In genomic region chr11:99124635-99125029, GRCm38 (mm10) we compare ENCODE assay signal across 13 mouse cellular contexts. TPM values are rescaled to one million over a fixed set of nuclear protein-coding genes. Genes with fewer than 3 reads are reported as not detected.
DNase-seq lines count a peak whose midpoint lies in the region; ATAC-seq and TF ChIP-seq lines count a peak whose summit lies in the region.
"Had no signal": no experiment of that assay in that cellular context is flagged by ENCODE, and none has a peak within 500 bp of the region (broad histone marks: within the 10 kb centered on the region; RNA-seq: fewer than 3 reads in every experiment).

No protein-coding gene starts in this region.

- H3K27me3 ChIP-seq in heart, embryonic 13.5 days (replicated peaks) = no peaks in the 10 kb centered on the region
- H3K27me3 ChIP-seq in lung, embryonic 14.5 days (ENCODE audit: insufficient read depth, low read length) = no peaks in the 10 kb centered on the region
- H3K27me3 ChIP-seq in embryonic facial prominence, embryonic 10.5 days (replicated peaks; ENCODE audit: low read depth, poor library complexity, severe bottlenecking) = 0 out of 2 replicates have a peak, but pooled peaks cover 5% of the 10 kb centered on the region
- H3K27me3 ChIP-seq in limb, embryonic 14.5 days (ENCODE audit: control insufficient read depth, insufficient read depth, low read length) = no peaks in the 10 kb centered on the region
- H3K27me3 ChIP-seq: forebrain, embryonic 12.5 days had no signal

- ATAC-seq in heart, embryonic 13.5 days (ENCODE audit: extremely low read depth, insufficient number of reproducible peaks, low FRiP score, low TSS enrichment) = no peak
- ATAC-seq in lung, embryonic 14.5 days (ENCODE audit: insufficient read depth) = no peak
- ATAC-seq in limb, embryonic 14.5 days (ENCODE audit: low FRiP score, low read depth) = peak; percentile 8; the same call in 1 of the 2 replicates

- H3K4me1 ChIP-seq in heart, embryonic 13.5 days = peaks cover 65% of the 10 kb centered on the region
- peaks cover 26% of the 10 kb centered on the region for H3K4me1 ChIP-seq in lung, embryonic 14.5 days (ENCODE audit: insufficient read depth)
- peaks cover 81% of the 10 kb centered on the region for H3K4me1 ChIP-seq in embryonic facial prominence, embryonic 10.5 days
- peaks cover 44% of the 10 kb centered on the region for H3K4me1 ChIP-seq in limb, embryonic 14.5 days (ENCODE audit: control insufficient read depth, insufficient read depth, low read length)

- no peak for DNase-seq in heart, postnatal 4 days
- no peak for DNase-seq in lung, embryonic 14.5 days
- DNase-seq in lung, adult 18-20 months = no peak
- DNase-seq in embryonic facial prominence, embryonic 10.5 days (ENCODE audit: low spot score) = peak; percentile 36
- no peak for DNase-seq in limb, embryonic 14.5 days (ENCODE audit: low spot score)
- DNase-seq in thymus, postnatal 25 days = no peak
- DNase-seq in yolk sac, embryonic 10.5 days (ENCODE audit: low spot score) = no peak

- H3K4me3 ChIP-seq in heart, embryonic 13.5 days = no peak overlapping the region
- no peak overlapping the region for H3K4me3 ChIP-seq in lung, embryonic 14.5 days (ENCODE audit: low read depth, low read length)
- peak overlapping the region; percentile 5 for H3K4me3 ChIP-seq in embryonic facial prominence, embryonic 10.5 days
- H3K4me3 ChIP-seq in limb, embryonic 14.5 days (replicated peaks; ENCODE audit: low read length) = no peak overlapping the region
- H3K4me3 ChIP-seq: forebrain, embryonic 12.5 days had no signal

- no peak overlapping the region for H3K9ac ChIP-seq in heart, embryonic 13.5 days
- 0 out of 2 replicates have a peak overlapping the region, but pooled peaks have one; percentile 3 for H3K9ac ChIP-seq in lung, embryonic 14.5 days
- no peak overlapping the region for H3K9ac ChIP-seq in limb, embryonic 14.5 days (ENCODE audit: low read depth, low read length, severe bottlenecking)
- H3K9ac ChIP-seq: forebrain, embryonic 12.5 days had no signal

- WGBS in heart, embryonic 13.5 days = 54% methylated on average over 10 of the region's 10 CpGs
- WGBS in lung, embryonic 14.5 days = 43% methylated on average over 10 of the region's 10 CpGs
- 38% methylated on average over 10 of the region's 10 CpGs for WGBS in embryonic facial prominence, embryonic 10.5 days
- 25% methylated on average over 10 of the region's 10 CpGs for WGBS in limb, embryonic 14.5 days

- H3K4me2 ChIP-seq in heart, embryonic 13.5 days = no peak overlapping the region
- no peak overlapping the region for H3K4me2 ChIP-seq in lung, embryonic 14.5 days
- H3K4me2 ChIP-seq in limb, embryonic 14.5 days (replicated peaks; ENCODE audit: low read depth, low read length, severe bottlenecking) = no peak overlapping the region
- H3K4me2 ChIP-seq: forebrain, embryonic 12.5 days; liver, embryonic 11.5 days had no signal

- no peaks in the 10 kb centered on the region for H3K36me3 ChIP-seq in heart, embryonic 13.5 days
- H3K36me3 ChIP-seq in lung, embryonic 14.5 days (ENCODE audit: insufficient read depth) = no peaks in the 10 kb centered on the region
- H3K36me3 ChIP-seq in embryonic facial prominence, embryonic 10.5 days (replicated peaks) = no peaks in the 10 kb centered on the region
- no peaks in the 10 kb centered on the region for H3K36me3 ChIP-seq in limb, embryonic 14.5 days (ENCODE audit: control insufficient read depth, insufficient read depth, low read length)
- H3K36me3 ChIP-seq: forebrain, embryonic 12.5 days had no signal

- no peak for TF ChIP-seq POLR2A in limb, embryonic 14.5 days (IDR thresholded peaks at IDR 0.05; ENCODE audit: borderline replicate concordance, extremely low read depth, insufficient read depth, insufficient read length)

- peaks cover 4% of the 10 kb centered on the region; the same call in 1 of the 2 replicates for H3K9me3 ChIP-seq in heart, embryonic 13.5 days
- H3K9me3 ChIP-seq in lung, embryonic 14.5 days (ENCODE audit: low read depth, low read length) = no peaks in the 10 kb centered on the region
- no peaks in the 10 kb centered on the region for H3K9me3 ChIP-seq in embryonic facial prominence, embryonic 10.5 days
- H3K9me3 ChIP-seq in limb, embryonic 14.5 days (ENCODE audit: control insufficient read depth, low read length) = no peaks in the 10 kb centered on the region
- H3K9me3 ChIP-seq: forebrain, embryonic 12.5 days had no signal

- H3K27ac ChIP-seq in heart, embryonic 13.5 days (replicated peaks) = 0 out of 2 replicates have a peak overlapping the region, but pooled peaks have one; percentile 21
- peak overlapping the region; percentile 21; the same call in 1 of the 2 replicates for H3K27ac ChIP-seq in lung, embryonic 14.5 days (ENCODE audit: low read depth)
- H3K27ac ChIP-seq in embryonic facial prominence, embryonic 10.5 days (replicated peaks) = peak overlapping the region; percentile 79
- H3K27ac ChIP-seq in limb, embryonic 14.5 days (replicated peaks; ENCODE audit: low read depth, low read length) = peak overlapping the region; percentile 65
- H3K27ac ChIP-seq: forebrain, embryonic 12.5 days; macrophage had no signal

- TF ChIP-seq CTCF in lung, embryonic 14.5 days (IDR thresholded peaks at IDR 0.05; ENCODE audit: low read depth) = no peak

RNA-seq across cellular contexts. Expression of gene Ccr7, which starts 30.2 kb away (rescaled TPM):
- polyA plus RNA-seq in heart, embryonic 13.5 days (2015; fragmentation: Nextera tagmentation; extraction: Ambion mirVana) = 0.14 and 0.23 TPM in 2 replicates
- total RNA-seq in heart, postnatal 4 days (2021) = under 1 TPM; 0.56 to 0.67 TPM
- polyA plus RNA-seq in lung, embryonic 14.5 days (2014; fragmentation: Nextera tagmentation; extraction: Ambion mirVana) = 0.30 and 0.45 TPM in 2 replicates
- 0.50 and 0.78 TPM in 2 replicates for polyA plus RNA-seq in embryonic facial prominence, embryonic 10.5 days (2016; fragmentation: Nextera tagmentation; extraction: Ambion mirVana)
- polyA plus RNA-seq in limb, embryonic 14.5 days (2012; rRNA removed) = 0.65 and 0.99 TPM in 2 replicates
- 0.84 and 0.94 TPM in 2 replicates for polyA plus RNA-seq in limb, embryonic 14.5 days (2014; fragmentation: Nextera tagmentation; extraction: Ambion mirVana)
- total RNA-seq: gastrocnemius, adult 8-10 months; layer of hippocampus, postnatal 14 days had no signal
- polyA plus RNA-seq: forebrain, embryonic 12.5 days had no signal

RNA-seq across cellular contexts. Expression of gene Tns4, which starts 35.5 kb away (rescaled TPM):
- polyA plus RNA-seq in heart, embryonic 13.5 days (2015; fragmentation: Nextera tagmentation; extraction: Ambion mirVana) = 0.15 and 0.21 TPM in 2 replicates
- total RNA-seq in heart, postnatal 4 days (2021) = under 1 TPM in 1 of 2 experiments, not detected in 1; 0.14 TPM
- polyA plus RNA-seq in lung, embryonic 14.5 days (2014; fragmentation: Nextera tagmentation; extraction: Ambion mirVana) = 0.39 and 0.47 TPM in 2 replicates
- 0.96 and 1.0 TPM in 2 replicates for polyA plus RNA-seq in embryonic facial prominence, embryonic 10.5 days (2016; fragmentation: Nextera tagmentation; extraction: Ambion mirVana)
- 1.6 and 1.7 TPM in 2 replicates for polyA plus RNA-seq in limb, embryonic 14.5 days (2012; rRNA removed)
- polyA plus RNA-seq in limb, embryonic 14.5 days (2014; fragmentation: Nextera tagmentation; extraction: Ambion mirVana) = 1.5 and 2.5 TPM in 2 replicates
- total RNA-seq: gastrocnemius, adult 8-10 months had no signal
- polyA plus RNA-seq: liver, embryonic 11.5 days had no signal

Comparison
In these comparisons a context has a peak if more than half of its experiments do, and no peak if none do; other contexts are left out.
1. H3K27ac ChIP-seq: peak in every context shown above with its lines; median percentile 79 in embryonic facial prominence, embryonic 10.5 days; 65 in limb, embryonic 14.5 days; 21 in heart, embryonic 13.5 days; 21 in lung, embryonic 14.5 days.